ENCODE assay signal across 8 mouse cellular contexts in genomic region chrX:51017851-51018785, GRCm38 (mm10). TPM values are rescaled to one million over a fixed set of nuclear protein-coding genes. Genes with fewer than 3 reads are reported as not detected.
A peak's percentile ranks its signal among the peaks of the same experiment; 100 is the strongest.
DNase-seq lines count a peak whose midpoint lies in the region; ATAC-seq lines count a peak whose summit lies in the region.

TSS of gene Rap2c (minus strand) at chrX:51018018.

- no peaks in the 10 kb centered on the region for H3K36me3 ChIP-seq in hindbrain, embryonic 12.5 days

- peak; percentile 80 for DNase-seq in R1 (ENCODE audit: low read depth, low spot score)
- DNase-seq in cerebellum, adult 9-11 months: peak; percentile 65
- DNase-seq in frontal cortex, adult 2 months (ENCODE audit: extremely low spot score in 1 of 2, low spot score in 1 of 2): peak in 1 of 2 experiments; percentile 51
- DNase-seq in layer of hippocampus, postnatal 25 days (ENCODE audit: extremely low spot score in 1 of 2, low spot score in 1 of 2): peak; percentile 8 to 13
- peak; percentile 69 for DNase-seq in lung, postnatal 14 days
- DNase-seq in ovary, postnatal 36 days (ENCODE audit: low spot score): peak; percentile 57
- peak; percentile 73 to 83 for DNase-seq in thymus, postnatal 36 days

- WGBS in hindbrain, embryonic 12.5 days: 18% methylated on average over 23 of the region's 92 CpGs

- peak within 1 kb of the TSS; percentile 93 for H3K27ac ChIP-seq in hindbrain, embryonic 12.5 days

- H3K4me1 ChIP-seq in hindbrain, embryonic 12.5 days: peaks cover 6% of the 10 kb centered on the region; the same call in 1 of the 2 replicates

- H3K4me3 ChIP-seq in hindbrain, embryonic 12.5 days: peak within 1 kb of the TSS; percentile 58

- H3K9me3 ChIP-seq in hindbrain, embryonic 12.5 days (replicated peaks): no peaks in the 10 kb centered on the region

- peak within 1 kb of the TSS; percentile 85 for H3K9ac ChIP-seq in hindbrain, embryonic 12.5 days

- ATAC-seq in hindbrain, embryonic 12.5 days (ENCODE audit: low FRiP score): peak; percentile 86

- no peaks in the 10 kb centered on the region for H3K27me3 ChIP-seq in hindbrain, embryonic 12.5 days

- peak within 1 kb of the TSS; percentile 54 for H3K4me2 ChIP-seq in hindbrain, embryonic 12.5 days (replicated peaks)

RNA-seq across cellular contexts. Expression of gene Rap2c, which starts in this region (rescaled TPM):
- polyA plus RNA-seq in frontal cortex, adult 2 months (2012; rRNA removed): 21.3 and 23.3 TPM in 2 replicates
- polyA plus RNA-seq in hindbrain, embryonic 12.5 days (2016; fragmentation: Nextera tagmentation; extraction: Ambion mirVana): 26.8 and 29.3 TPM in 2 replicates
- 10 to 100 TPM; 26.0 to 26.7 TPM for total RNA-seq in layer of hippocampus, postnatal 25 days (2021)
